Mouse (Mus musculus) limb, embryonic 11.5 days (tissue): ENCODE results near the gene Wdfy3. TPM values are rescaled to one million over a fixed set of nuclear protein-coding genes. Genes with fewer than 3 reads are reported as not detected.

ENCODE experiments used
- ATAC-seq: fragments of 200-750 bp; cut with Nextera tagmentation; 2 replicates; pipeline ENCODE4 v1.8.0; 2017; ENCODE audit warnings: low read depth; ENCODE audit not compliant: insufficient number of reproducible peaks, low FRiP score, low TSS enrichment
- DNase-seq: peaks from one replicate; pipeline ENCODE4 v3.0.0-alpha.2; 2015; ENCODE audit warnings: low spot score
- H3K27ac ChIP-seq: fragments of 300-500 bp; sonication (generic); replicated peaks from 2 replicates; pipeline ENCODE4 v1.5.1; 2014; ENCODE audit warnings: low read depth, mild to moderate bottlenecking, low read length
- H3K27me3 ChIP-seq: fragments of 300-500 bp; sonication (generic); 2 replicates; pipeline ENCODE4 v1.6.1; 2014; ENCODE audit warnings: mild to moderate bottlenecking, low read length, mixed read lengths; ENCODE audit not compliant: control insufficient read depth, insufficient read depth
- H3K36me3 ChIP-seq: fragments of 300-500 bp; sonication (generic); 2 replicates; pipeline ENCODE4 v1.6.1; 2014; ENCODE audit warnings: mild to moderate bottlenecking, low read length, moderate library complexity, mixed read lengths; ENCODE audit not compliant: control insufficient read depth, insufficient read depth
- H3K4me1 ChIP-seq: fragments of 300-500 bp; sonication (generic); 2 replicates; pipeline ENCODE4 v1.6.1; 2014; ENCODE audit warnings: low read length, mixed read lengths; ENCODE audit not compliant: control insufficient read depth, insufficient read depth
- H3K4me2 ChIP-seq: fragments of 300-500 bp; sonication (generic); 2 replicates; pipeline ENCODE4 v1.6.1; 2014; ENCODE audit warnings: low read depth, mild to moderate bottlenecking, moderate library complexity; ENCODE audit not compliant: severe bottlenecking
- H3K4me3 ChIP-seq: fragments of 300-500 bp; sonication (generic); 2 replicates; pipeline ENCODE4 v1.5.1; 2014; ENCODE audit warnings: low read depth, low read length
- H3K9ac ChIP-seq: fragments of 300-500 bp; sonication (generic); 2 replicates; pipeline ENCODE4 v1.6.1; 2014; ENCODE audit warnings: mild to moderate bottlenecking, low read length
- H3K9me3 ChIP-seq: fragments of 300-500 bp; sonication (generic); 2 replicates; pipeline ENCODE4 v1.6.1; 2016; ENCODE audit warnings: low read length; ENCODE audit not compliant: control insufficient read depth
- WGBS: fragments of 180-500 bp; shearing (Covaris S2); extraction: QIAGEN DNeasy Blood & Tissue Kit; methylation state at CpG from one replicate; pipeline ENCODE4 v1.1.7; 2014; 5-methylcytosine and 5-hydroxymethylcytosine counted together
- polyA plus RNA-seq: library from polyadenylated mRNA; unstranded; fragments of >200 nt; fragmentation: Nextera tagmentation; extraction: Ambion mirVana; gene quantifications from 2 replicates; pipeline ENCODE4 v1.2.1, GENCODE M21; 2014

The Wdfy3 gene
- polyA plus RNA-seq, 1 experiment from 2014 or later, result 16.5 TPM

DNA sequence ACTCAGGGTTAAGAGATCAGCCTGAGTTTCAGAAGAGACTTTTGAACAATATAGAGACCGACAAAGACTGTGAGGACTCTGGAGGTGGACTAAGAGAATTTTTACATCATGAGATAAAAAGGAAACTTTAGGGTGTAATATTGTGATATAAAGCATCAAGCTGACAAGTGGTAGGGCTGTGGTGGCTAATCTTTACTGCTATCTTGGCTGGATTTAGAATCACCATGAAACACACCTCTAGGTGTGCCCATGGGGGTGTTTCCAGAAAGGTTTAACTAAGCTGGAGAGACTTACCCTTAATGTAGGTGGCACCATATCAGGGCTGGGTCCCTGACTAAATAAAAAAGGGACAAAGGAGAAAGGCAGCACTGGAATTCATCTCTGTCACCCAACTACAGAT lies 19.0 kb downstream of the Wdfy3 start:
- 94% methylated on average over 1 of the region's 1 CpGs for WGBS
- Histone ChIP-seq H3K4me2 (no peak overlapping the region), H3K4me3 (no peak overlapping the region), H3K27me3 (no peaks in the 10 kb centered on the region), H3K9ac (no peak overlapping the region), H3K27ac (no peak overlapping the region), H3K9me3 (no peaks in the 10 kb centered on the region), H3K4me1 (no peaks in the 10 kb centered on the region; the same call in 1 of the 2 replicates), H3K36me3 (no peaks in the 10 kb centered on the region)
- no peak for ATAC-seq
- no peak for DNase-seq

DNA sequence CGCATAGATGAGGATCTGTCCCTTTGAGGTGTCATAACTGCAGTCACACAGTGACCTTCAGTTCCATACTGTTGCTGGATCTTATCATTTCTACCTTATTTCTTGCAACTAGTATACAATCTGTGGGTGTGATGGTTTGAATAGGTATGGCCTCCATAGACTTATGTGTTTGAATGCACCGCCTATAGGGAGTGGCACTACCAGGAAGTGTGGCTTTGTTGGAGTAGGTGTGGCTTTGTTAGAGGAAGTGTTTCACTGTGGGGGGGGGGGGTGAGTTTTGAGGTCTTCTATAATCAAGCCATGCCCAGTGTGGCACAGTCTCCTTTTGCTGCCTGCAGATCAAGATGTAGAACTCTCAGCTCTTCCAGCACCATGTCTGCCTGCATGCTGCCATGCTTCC lies 21.3 kb downstream of the Wdfy3 start:
- H3K9me3 ChIP-seq, result no peaks in the 10 kb centered on the region
- no peak overlapping the region for H3K4me3 ChIP-seq
- no peak for DNase-seq
- no peaks in the 10 kb centered on the region for H3K36me3 ChIP-seq
- no peak overlapping the region for H3K9ac ChIP-seq
- no peaks in the 10 kb centered on the region for H3K4me1 ChIP-seq
- no peak for ATAC-seq
- H3K27me3 ChIP-seq, result no peaks in the 10 kb centered on the region
- H3K27ac ChIP-seq, result no peak overlapping the region
- H3K4me2 ChIP-seq, result no peak overlapping the region
- 97% methylated on average over 2 of the region's 2 CpGs for WGBS

DNA sequence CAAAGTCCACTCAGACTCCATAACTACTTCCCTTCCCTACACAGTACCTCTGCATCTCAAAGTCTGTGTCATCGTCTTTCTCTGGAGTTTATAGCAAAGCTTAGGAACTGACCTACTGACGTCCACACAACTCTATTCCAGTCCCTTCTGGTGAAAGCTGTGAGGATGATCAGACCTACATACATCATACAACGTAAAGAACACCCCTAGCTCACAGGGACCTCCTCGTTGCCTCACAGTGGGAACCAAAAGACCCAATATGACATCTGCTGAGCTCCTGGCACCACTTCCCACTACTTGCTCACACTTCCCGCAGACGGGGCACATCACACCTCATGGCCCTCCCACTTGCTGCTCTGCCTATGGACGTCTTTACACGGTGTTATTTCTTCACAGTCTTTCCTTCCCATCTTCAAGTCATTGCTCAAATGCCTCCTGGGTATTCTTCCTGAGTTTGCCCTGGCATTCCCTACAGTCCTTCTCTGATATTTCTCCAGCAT lies 23.1 kb downstream of the Wdfy3 start:
- WGBS, result 74% methylated on average over 8 of the region's 8 CpGs
- H3K4me2 ChIP-seq, result no peak overlapping the region
- H3K27me3 ChIP-seq, result no peaks in the 10 kb centered on the region
- DNase-seq (no peak), ATAC-seq (no peak)
- H3K4me3 ChIP-seq, result no peak overlapping the region
- no peaks in the 10 kb centered on the region for H3K36me3 ChIP-seq
- no peak overlapping the region for H3K9ac ChIP-seq
- no peak overlapping the region for H3K27ac ChIP-seq
- no peaks in the 10 kb centered on the region for H3K4me1 ChIP-seq
- H3K9me3 ChIP-seq, result no peaks in the 10 kb centered on the region

DNA sequence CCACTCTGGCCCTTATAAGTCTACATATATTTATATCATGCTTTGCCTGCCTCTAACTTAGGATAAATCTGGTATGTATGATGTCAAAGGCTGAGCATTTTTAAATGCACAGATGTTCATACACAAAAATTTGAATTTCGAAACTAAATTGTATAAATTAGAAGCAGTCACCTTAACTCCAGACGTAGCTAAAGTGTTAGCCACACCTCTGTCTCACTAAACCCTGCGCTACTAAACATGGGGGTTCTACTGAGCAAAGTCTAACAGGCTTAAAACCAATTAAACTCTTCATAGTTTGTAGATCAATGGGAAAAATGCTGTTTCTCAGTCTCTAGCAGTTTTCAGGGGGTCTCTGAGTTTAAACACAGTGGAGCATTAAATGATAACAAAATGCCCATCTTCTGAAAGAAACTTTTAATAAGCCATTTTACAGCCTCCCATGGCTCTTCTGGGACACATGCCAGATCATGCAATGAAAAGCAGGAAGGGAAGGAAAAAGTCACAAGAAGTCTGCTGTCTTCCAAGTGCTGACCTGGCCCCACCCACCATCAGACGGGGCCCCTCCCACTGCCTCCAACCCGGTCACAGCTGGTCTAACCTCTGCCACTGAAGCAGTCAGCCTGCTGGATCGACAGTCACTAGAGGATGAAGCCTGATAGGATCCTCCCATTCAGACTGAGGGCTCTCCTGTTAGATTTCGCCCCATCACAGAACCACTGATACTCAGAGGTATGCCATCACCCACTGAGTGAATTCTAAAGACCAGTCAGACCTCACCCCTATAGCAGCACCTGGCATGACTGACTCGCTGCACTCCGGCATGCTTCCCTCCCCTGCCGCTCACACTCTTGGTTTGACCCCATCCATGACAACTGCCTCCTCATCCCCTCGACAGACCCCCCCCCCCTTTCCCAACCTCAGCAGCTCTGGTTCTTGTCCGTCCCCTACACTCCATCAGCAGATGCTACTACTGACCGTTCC lies 23.8 kb downstream of the Wdfy3 start:
- Histone ChIP-seq H3K4me3 (no peak overlapping the region), H3K27ac (no peak overlapping the region), H3K4me1 (no peaks in the 10 kb centered on the region), H3K9me3 (no peaks in the 10 kb centered on the region), H3K27me3 (no peaks in the 10 kb centered on the region), H3K9ac (no peak overlapping the region), H3K4me2 (no peak overlapping the region), H3K36me3 (no peaks in the 10 kb centered on the region)
- 87% methylated on average over 13 of the region's 13 CpGs for WGBS
- ATAC-seq (no peak), DNase-seq (no peak)

DNA sequence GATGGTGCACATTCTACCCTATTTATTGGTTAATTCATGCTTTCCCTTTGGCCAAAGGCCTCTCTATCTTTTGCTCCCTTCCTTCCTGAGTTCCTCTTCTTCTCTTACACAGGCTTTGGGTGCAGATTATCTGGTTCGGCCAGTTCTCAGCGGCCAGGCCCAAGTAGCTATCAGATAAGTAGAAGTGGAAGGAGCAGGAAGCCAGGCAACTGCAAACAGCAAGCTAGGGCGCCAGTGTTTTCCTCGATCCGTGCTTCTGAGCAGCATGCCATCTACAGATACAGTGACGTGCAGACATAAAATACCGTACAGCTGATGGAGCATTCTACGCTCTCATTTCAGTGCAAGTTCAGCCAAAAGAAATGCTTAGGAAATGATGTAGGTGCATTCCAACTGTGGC lies 24.5 kb downstream of the Wdfy3 start:
- no peak overlapping the region for H3K27ac ChIP-seq
- no peaks in the 10 kb centered on the region for H3K4me1 ChIP-seq
- H3K27me3 ChIP-seq, result no peaks in the 10 kb centered on the region
- H3K36me3 ChIP-seq, result peaks cover 5% of the 10 kb centered on the region; the same call in 1 of the 2 replicates
- DNase-seq (no peak), ATAC-seq (no peak)
- no peak overlapping the region for H3K4me2 ChIP-seq
- H3K9ac ChIP-seq, result no peak overlapping the region
- H3K9me3 ChIP-seq, result no peaks in the 10 kb centered on the region
- 91% methylated on average over 8 of the region's 8 CpGs for WGBS
- H3K4me3 ChIP-seq, result no peak overlapping the region

DNA sequence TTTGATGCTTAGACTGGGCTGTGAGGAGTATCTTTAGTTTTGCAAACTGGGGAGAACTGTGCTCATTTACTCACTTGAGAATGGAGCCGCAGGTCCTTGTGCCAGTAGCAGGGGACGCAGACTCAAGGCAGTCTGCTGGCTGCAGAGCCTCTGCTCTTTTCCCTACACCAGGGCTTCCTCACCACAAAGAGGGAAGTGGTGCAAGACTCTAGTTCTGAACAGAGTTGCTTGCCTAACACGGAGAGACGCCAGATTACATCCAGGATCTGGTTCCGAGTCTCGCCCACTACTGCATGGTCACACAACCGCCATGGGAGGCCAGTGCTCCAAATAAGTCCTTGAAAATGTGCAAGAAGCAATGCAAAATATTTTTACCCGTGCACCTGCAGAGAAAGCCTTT lies 36.4 kb downstream of the Wdfy3 start:
- Histone ChIP-seq H3K36me3 (peaks cover 18% of the 10 kb centered on the region), H3K27ac (no peak overlapping the region), H3K9ac (no peak overlapping the region), H3K27me3 (no peaks in the 10 kb centered on the region), H3K4me2 (no peak overlapping the region), H3K4me1 (no peaks in the 10 kb centered on the region), H3K9me3 (no peaks in the 10 kb centered on the region; the same call in 1 of the 2 replicates), H3K4me3 (no peak overlapping the region)
- ATAC-seq (no peak), DNase-seq (no peak)
- WGBS, result 93% methylated on average over 8 of the region's 8 CpGs

DNA sequence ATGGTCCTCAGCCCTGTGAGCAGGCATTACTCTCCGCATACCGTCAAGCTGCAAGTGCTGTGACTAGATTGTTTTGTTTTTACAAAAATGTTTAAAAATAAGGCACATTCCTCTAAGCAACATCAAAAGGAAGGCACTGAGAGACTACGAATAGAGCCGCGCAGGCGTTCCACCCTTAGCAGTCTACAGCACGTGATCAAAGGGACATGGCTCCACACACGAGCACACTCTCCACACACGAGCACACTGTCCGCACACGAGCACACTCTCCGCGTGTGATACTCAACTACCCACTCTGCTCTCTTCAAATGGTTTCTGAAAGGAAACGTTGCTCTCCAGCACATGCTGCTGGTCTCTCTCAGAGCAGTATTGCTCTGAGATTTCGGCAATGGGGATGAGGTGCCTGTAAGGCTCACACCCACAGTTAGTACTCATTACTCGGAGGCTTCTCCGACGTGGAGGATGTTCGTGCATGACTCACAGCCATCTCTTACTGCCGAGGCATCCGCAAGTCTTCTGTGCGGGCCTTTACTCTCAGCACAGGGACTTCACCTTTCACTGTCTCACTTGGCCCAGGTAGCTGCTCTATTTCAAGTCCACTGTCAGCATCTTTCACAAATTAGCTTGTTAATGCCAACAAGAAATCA lies 37.0 kb downstream of the Wdfy3 start:
- Histone ChIP-seq H3K4me2 (no peak overlapping the region), H3K4me3 (no peak overlapping the region), H3K4me1 (no peaks in the 10 kb centered on the region), H3K9ac (no peak overlapping the region), H3K36me3 (peaks cover 18% of the 10 kb centered on the region), H3K27me3 (no peaks in the 10 kb centered on the region), H3K27ac (no peak overlapping the region), H3K9me3 (no peaks in the 10 kb centered on the region; the same call in 1 of the 2 replicates)
- ATAC-seq (no peak), DNase-seq (no peak)
- WGBS, result 96% methylated on average over 22 of the region's 22 CpGs

DNA sequence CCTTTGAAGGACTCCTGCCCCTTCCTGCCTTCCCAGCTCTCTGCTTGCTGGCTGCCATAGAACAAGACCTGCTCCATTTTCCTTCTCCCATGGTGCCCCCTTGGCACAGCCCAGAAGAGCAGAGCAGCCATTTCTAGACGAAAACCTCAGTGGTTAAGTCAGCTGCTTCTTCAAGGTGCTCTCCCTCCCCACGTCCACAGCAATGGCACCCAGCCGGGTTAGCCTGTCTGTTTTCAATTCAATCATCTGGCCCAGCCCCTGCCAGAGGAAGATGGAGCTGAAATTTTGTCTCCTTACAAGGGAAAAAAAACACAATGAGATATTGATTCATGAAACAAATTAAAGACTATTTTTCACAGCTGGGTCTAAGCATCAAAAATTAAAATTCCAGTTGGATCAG lies 37.5 kb downstream of the Wdfy3 start:
- DNase-seq, result no peak
- H3K9ac ChIP-seq, result no peak overlapping the region
- H3K27me3 ChIP-seq, result no peaks in the 10 kb centered on the region
- H3K9me3 ChIP-seq, result no peaks in the 10 kb centered on the region; the same call in 1 of the 2 replicates
- no peaks in the 10 kb centered on the region for H3K4me1 ChIP-seq
- no peak overlapping the region for H3K4me2 ChIP-seq
- ATAC-seq, result no peak
- H3K4me3 ChIP-seq, result no peak overlapping the region
- 79% methylated on average over 3 of the region's 3 CpGs for WGBS
- H3K36me3 ChIP-seq, result peaks cover 19% of the 10 kb centered on the region
- H3K27ac ChIP-seq, result no peak overlapping the region
